Comparison of ENCODE assay signal across 15 mouse cellular contexts in the genomic region with DNA sequence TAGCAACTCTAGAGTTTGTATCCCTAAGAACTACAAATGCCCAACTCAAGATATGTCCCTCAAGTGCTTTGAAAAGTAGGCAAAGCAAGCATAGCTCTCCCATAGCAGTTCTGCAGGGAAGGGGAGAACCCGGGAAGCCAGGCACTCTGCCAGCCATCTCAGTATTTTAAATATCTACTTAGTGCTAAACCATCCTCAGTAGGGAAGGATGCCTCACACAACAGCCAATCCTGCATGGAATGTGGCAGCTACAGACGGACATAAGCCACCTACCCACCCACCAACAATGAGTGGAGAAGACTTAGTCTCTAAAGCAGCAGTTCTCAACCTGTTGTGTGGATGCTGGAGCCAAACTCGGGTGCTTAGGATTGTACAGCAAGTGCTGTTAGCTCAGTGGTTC.
"Had no signal": no experiment of that assay in that cellular context is flagged by ENCODE, and none has a peak within 500 bp of the region (broad histone marks: within the 10 kb centered on the region; RNA-seq: fewer than 3 reads in every experiment).

No protein-coding gene starts in this region.

- H3K27me3 ChIP-seq: limb, embryonic 13.5 days; liver, embryonic 13.5 days had no signal

- H3K9ac ChIP-seq: limb, embryonic 13.5 days; liver, embryonic 13.5 days had no signal

- H3K9me3 ChIP-seq: limb, embryonic 10.5 days; limb, embryonic 13.5 days; liver, embryonic 13.5 days had no signal

- H3K36me3 ChIP-seq: limb, embryonic 10.5 days; limb, embryonic 13.5 days; liver, embryonic 13.5 days had no signal

- H3K27ac ChIP-seq: kidney, postnatal 0 days; layer of hippocampus, adult 2 months; limb, embryonic 10.5 days; limb, embryonic 13.5 days; liver, embryonic 13.5 days had no signal

- H3K4me2 ChIP-seq: limb, embryonic 13.5 days; liver, embryonic 13.5 days; midbrain, embryonic 11.5 days had no signal

- H3K4me1 ChIP-seq: limb, embryonic 10.5 days; limb, embryonic 13.5 days; liver, embryonic 13.5 days had no signal

- H3K4me3 ChIP-seq: layer of hippocampus, adult 2 months; limb, embryonic 10.5 days; limb, embryonic 13.5 days; liver, embryonic 13.5 days had no signal

- DNase-seq: kidney, postnatal 25 days; layer of hippocampus, adult 9-11 months; liver, embryonic 13.5 days; lung, adult 2 months; lung, postnatal 14 days; lung, postnatal 4 days; midbrain, embryonic 14.5 days; thymus, adult 2 months; thymus, postnatal 14 days; thymus, postnatal 4 days had no signal
